Mouse (Mus musculus): Measurements from ENCODE around the gene Id1.

- no peak for TF ChIP-seq CTCF (conservative IDR thresholded peaks at IDR 0.05 in 1 of 2, IDR thresholded peaks at IDR 0.05 in 1 of 2; ENCODE audit: low read depth in 2 of 2, low read length in 2 of 2)
- no peak for TF ChIP-seq MYC (IDR thresholded peaks at IDR 0.05; ENCODE audit: low read depth, low read length)
- no peak for TF ChIP-seq CHD2 (IDR thresholded peaks at IDR 0.05; ENCODE audit: low read length)
- TF ChIP-seq MEF2A (IDR thresholded peaks at IDR 0.05; ENCODE audit: borderline replicate concordance, low read depth, low read length): no peak
- TF ChIP-seq POLR2A (IDR thresholded peaks at IDR 0.05; ENCODE audit: low read depth, low read length): no peak
- TF ChIP-seq ZC3H11A (IDR thresholded peaks at IDR 0.05; ENCODE audit: low read depth, low read length): no peak
- TF ChIP-seq EP300 (IDR thresholded peaks at IDR 0.05; ENCODE audit: low read length): no peak
- TF ChIP-seq JUN (IDR thresholded peaks at IDR 0.05; ENCODE audit: insufficient read depth, low read depth, low read length): no peak
- no peak for TF ChIP-seq USF1 (IDR thresholded peaks at IDR 0.05; ENCODE audit: low read depth, low read length)
- TF ChIP-seq GABPA (IDR thresholded peaks at IDR 0.05; ENCODE audit: insufficient replicate concordance, low read depth, low read length): no peak
- no peak for TF ChIP-seq TCF12 (IDR thresholded peaks at IDR 0.05; ENCODE audit: low read depth, low read length)
Observed at GRCm38 (mm10) chr2:152717652-152718051, 18.4 kb upstream of the Id1 start.
